Mouse (Mus musculus) c-Kit-negative CD71-positive TER-119-positive erythroid progenitor cells, embryonic 14.5 days (primary cell): Measurements from ENCODE around the gene Tmem63b.
A peak's percentile ranks its signal among the peaks of the same experiment; 100 is the strongest.

ENCODE experiments used
- DNase-seq: peaks from one replicate; pipeline ENCODE4 v3.0.0-alpha.2; 2013; ENCODE audit warnings: low read depth, low spot score

Tmem63b gene

DNA sequence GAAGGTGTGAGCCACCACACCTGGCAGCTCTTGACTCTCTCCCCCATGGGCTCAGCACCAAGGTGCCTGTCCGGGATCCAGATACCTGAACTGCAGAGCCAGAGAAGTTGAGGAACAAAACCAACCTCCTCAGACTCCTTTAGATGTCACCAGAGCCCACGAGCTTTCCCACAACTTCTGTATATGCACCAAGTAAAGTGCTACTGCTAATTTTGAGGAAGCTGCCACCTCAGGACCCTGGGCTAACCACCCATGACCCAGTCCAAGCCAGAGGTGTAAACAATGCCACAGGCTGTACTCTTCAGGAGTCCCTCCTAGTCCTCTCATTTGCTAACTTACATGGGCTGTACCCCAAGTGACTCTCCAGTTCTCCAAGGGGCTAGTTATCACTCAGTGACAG, 14.1 kb downstream of the Tmem63b start:
- DNase-seq = no peak

GRCm38 (mm10) chr17:45671821-45672220, 14.9 kb downstream of the Tmem63b start:
- DNase-seq = no peak

DNA sequence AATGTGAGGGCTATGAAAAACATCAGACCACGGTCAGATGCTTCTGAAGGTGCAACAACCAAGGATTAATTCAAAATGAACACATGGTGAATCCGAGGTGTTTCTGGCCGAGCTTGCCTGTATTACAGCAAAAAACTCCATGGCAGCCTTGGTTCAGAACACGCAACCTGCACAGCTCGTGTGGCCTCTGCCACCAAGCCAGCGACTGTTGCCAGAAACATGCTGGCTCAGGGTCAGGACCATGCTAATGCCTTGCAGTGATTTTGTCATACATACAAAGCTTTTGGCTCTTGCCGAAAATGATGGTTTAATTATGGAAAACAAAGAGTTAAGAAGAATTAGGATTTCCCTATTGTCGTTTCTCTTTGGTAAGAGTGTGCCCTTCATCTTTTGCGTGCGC, 18.7 kb downstream of the Tmem63b start:
- no peak for DNase-seq

DNA sequence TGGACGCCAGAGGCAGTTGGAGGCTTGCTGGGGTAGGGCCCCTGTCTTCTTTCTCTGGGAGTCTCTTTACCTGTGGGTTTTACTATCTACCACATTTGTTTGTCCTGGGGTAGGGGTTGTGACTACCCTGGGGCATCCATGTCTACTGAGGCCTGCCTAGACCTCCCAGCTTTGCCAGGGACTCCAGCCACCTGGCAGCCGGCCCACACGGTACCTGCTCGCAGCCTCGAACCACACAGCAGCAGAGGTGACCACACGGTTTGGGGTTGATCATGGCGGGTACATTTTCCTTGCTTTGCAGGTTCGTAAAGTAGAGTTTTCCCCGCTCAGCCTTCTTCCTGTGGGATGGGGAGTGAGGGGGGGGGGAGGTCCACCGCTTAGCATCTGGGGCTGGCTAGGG, 19.2 kb downstream of the Tmem63b start:
- no peak for DNase-seq

DNA sequence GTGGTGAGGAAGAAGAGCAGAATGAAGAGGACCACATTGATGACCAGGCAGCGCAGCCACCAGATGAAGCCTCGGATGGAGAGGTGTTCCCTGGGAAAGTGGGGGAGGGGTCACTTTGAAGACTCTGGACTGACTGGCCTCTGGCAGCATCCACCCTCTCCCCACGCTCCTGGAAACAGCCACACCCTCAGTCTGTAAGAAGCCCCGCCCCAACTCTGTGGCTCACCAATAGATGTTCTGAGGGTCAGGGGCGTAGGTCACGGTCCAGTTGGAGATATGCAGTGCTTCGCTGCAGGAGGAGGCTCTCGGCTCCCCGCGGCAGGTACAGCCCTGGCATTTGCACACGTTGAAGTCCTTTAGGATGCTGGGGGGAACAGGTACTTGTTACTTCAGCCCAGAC, 20.6 kb downstream of the Tmem63b start:
- DNase-seq = no peak

GRCm38 (mm10) chr17:45664608-45665007, 22.1 kb downstream of the Tmem63b start:
- no peak for DNase-seq

- peak; percentile 53 for DNase-seq
Measured at GRCm38 (mm10) chr17:45663106-45663919, 23.4 kb downstream of the Tmem63b start.

- DNase-seq = no peak
Measured at GRCm38 (mm10) chr17:45659225-45659624, 27.5 kb downstream of the Tmem63b start, which contains the start of gene Capn11. Capn11 (minus strand) TSS chr17:45659325.

- DNase-seq = no peak
Measured at GRCm38 (mm10) chr17:45655820-45656219, 30.9 kb downstream of the Tmem63b start.

DNA sequence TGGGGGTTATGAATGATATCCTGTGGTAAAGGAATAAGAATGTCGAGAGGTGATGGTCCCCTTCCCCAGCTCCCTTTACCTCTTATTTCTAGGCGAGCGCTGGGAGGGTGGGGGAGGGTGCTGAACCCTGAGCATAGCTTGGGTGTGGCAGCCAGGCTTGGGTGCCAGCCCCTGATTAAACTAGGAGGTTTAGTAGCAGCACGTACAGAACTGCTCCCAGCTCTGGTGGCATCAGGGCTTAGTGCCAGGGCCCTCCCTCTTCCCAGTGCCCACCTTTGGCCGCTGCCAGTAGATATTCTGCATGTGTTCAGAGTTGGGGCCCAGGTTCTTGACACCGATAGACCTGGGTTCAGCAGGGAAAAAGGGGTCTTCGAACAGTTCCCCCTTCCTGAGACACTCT, 33.5 kb downstream of the Tmem63b start:
- no peak for DNase-seq

GRCm38 (mm10) chr17:45644185-45644584, 42.5 kb downstream of the Tmem63b start:
- DNase-seq = no peak

DNA sequence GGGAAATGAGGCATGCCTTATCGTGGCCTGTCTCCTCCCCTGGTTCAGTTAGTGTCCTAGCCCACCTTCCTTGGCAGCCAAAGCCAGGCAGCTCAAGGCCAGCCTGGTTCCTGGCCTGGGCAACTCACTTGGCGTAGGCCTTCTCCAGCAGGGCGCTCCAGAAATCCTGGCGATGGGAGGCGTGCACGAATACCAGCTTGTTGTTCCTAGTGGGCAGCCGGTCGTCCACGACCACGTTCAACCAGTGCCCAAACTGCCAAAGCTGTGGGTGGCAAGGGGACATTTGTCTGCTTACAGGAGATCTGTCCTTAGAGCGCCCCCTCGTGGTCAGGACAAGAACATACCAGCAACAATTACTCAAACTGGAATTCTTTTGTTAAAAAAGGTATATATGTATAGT, 44.0 kb downstream of the Tmem63b start:
- DNase-seq = peak; percentile 49

DNA sequence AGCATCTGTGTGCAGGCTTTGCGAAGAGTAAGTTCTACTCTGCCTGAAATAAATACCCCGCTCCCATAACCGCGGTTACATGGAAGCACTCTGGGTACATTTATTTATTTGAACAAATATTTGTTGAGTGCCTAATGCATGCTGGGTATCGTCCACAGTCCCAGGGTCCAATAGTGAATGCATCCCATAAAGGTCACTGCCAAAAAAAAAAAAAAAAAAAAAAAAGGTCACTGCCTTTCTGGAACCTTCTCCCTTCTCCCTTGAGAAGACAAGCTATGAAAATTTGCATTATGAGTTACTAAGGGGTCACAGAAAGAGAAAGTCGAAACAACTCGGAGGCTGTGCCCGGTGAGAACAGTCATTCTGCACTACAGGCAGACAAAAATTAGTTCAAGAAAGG, 44.7 kb downstream of the Tmem63b start:
- no peak for DNase-seq

DNA sequence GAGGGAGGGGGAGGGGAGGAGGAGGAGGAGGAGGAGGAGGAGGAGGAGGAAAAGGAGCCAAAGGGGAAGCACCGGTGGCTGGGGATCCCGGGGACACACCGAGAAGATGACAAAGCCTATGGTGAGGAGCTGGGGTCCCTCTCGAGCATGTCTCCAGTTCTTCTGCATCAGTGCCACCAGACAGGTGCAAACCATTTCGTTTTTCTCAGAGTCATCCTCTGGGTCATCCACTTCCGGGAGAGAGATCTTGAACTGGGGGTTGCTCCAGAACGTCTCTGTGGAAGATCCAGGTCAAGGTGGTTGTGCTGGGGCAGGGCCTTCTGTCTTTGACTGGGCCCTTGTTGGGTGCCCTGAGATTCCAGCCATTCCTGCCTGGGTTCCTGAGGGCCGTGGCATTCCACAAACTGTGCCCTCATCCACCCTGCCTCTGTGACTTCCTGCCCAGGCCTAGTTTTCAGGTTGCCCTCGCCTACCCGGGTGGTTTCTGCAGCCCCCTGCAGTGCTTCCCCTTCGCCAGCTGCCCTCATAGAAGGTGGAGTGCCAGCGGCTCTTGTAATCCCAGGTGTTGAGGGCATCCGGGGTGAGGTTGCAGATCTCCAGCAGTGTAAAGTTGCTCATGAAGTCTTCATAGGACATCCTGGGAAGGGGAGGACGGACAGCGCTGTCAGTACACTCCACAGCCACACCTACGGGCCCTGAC, 48.0 kb downstream of the Tmem63b start:
- DNase-seq = no peak

- no peak for DNase-seq
Measured at GRCm38 (mm10) chr17:45634033-45634432, 52.7 kb downstream of the Tmem63b start.

DNA sequence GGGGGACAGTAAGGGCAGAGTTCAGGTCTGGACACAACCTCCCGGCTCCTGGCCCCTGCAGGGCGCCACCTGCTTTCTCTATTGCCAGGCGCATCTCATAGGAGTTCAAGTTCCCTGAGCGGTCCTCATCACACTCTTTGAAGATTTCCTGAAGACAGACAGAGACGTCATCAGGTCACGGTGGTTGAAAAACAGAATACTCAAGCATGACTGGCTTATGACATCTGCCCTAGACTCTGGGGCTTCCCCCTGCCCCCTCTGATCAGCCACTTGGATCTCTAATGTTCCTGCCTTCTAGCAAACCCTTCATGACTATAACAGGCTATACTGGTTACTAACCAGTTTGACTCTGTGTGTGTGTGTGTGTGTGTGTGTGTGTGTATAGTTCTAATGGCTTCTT, 54.8 kb downstream of the Tmem63b start:
- DNase-seq = no peak

- no peak for DNase-seq
Measured at GRCm38 (mm10) chr17:45630992-45631391, 55.7 kb downstream of the Tmem63b start.

GRCm38 (mm10) chr17:45629861-45630694, 56.6 kb downstream of the Tmem63b start:
- peak; percentile 29 for DNase-seq

GRCm38 (mm10) chr17:45628885-45629855, 57.5 kb downstream of the Tmem63b start:
- no peak for DNase-seq

- DNase-seq = no peak
Measured at GRCm38 (mm10) chr17:45628160-45628559, 58.5 kb downstream of the Tmem63b start.

DNA sequence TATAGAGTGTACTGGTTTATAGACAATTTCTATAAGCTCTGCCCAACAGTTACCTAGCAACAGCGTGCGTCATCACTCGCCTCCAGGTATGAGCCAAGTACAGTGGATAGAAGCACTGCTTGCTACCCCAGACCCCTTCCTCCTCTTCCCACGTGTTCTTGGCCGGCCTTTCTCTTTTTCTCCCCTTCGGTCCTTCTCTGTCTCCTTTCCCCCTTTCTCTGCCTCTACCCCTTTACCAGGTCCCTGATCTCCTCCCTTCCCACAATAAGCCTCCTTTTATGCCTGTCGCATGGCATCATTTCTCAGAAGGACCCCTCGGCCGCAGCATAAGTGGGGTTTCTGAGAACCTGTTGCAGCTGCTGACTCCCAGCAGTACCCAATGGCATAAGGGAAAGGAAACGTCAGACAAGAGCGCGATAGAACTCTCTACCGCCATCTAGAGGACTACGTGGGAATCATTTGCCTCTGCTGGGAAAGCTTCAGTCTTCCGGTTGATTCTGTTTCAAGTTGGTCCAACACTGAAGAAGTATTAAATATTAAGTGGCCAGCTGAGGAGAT, 60.0 kb downstream of the Tmem63b start:
- peak; percentile 79 for DNase-seq
